In genomic region chr13:105153955-105154354, GRCm38 (mm10) we compare ENCODE assay signal across 8 mouse cellular contexts.
DNase-seq lines count a peak whose midpoint lies in the region; ATAC-seq and TF ChIP-seq lines count a peak whose summit lies in the region.

No protein-coding gene starts in this region.

- H3K36me3 ChIP-seq in heart, adult 2 months (ENCODE audit: control insufficient read depth, insufficient read depth, low read length): no peaks in the 10 kb centered on the region
- H3K36me3 ChIP-seq in neural tube, embryonic 14.5 days (ENCODE audit: control insufficient read depth, insufficient read depth, low read length): no peaks in the 10 kb centered on the region

- no peak overlapping the region for H3K4me3 ChIP-seq in heart, adult 2 months
- H3K4me3 ChIP-seq in neural tube, embryonic 14.5 days (ENCODE audit: low read depth, low read length): no peak overlapping the region

- no peaks in the 10 kb centered on the region for H3K9me3 ChIP-seq in neural tube, embryonic 14.5 days (ENCODE audit: control insufficient read depth, low read length)

- H3K4me2 ChIP-seq in neural tube, embryonic 14.5 days (ENCODE audit: low read depth, low read length): no peak overlapping the region

- peak; percentile 58; the same call in 1 of the 2 replicates for ATAC-seq in neural tube, embryonic 14.5 days (ENCODE audit: low read depth)
- ATAC-seq in megakaryocyte, adult 5-6 weeks (ENCODE audit: poor library complexity, severe bottlenecking): peak; percentile 73

- no peaks in the 10 kb centered on the region for H3K4me1 ChIP-seq in heart, adult 2 months (ENCODE audit: control insufficient read depth, insufficient read depth, low read length)
- H3K4me1 ChIP-seq in neural tube, embryonic 14.5 days (ENCODE audit: control insufficient read depth, insufficient read depth, low read length): no peaks in the 10 kb centered on the region

- no peaks in the 10 kb centered on the region for H3K79me2 ChIP-seq in heart, adult 2 months (replicated peaks; ENCODE audit: control insufficient read depth, insufficient read depth, low read length)

- no peaks in the 10 kb centered on the region for H3K27me3 ChIP-seq in heart, adult 2 months (ENCODE audit: control insufficient read depth, insufficient read depth, low read length)
- H3K27me3 ChIP-seq in neural tube, embryonic 14.5 days (ENCODE audit: control insufficient read depth, insufficient read depth, low read length): no peaks in the 10 kb centered on the region

- no peak for DNase-seq in heart, adult 2 months
- no peak for DNase-seq in heart, adult 11 months
- no peak for DNase-seq in neural tube, embryonic 10.5 days (ENCODE audit: extremely low spot score, low spot score)
- peak; percentile 52 to 55 for DNase-seq in cerebellum, adult 18-20 months
- no peak for DNase-seq in ovary, postnatal 36 days (ENCODE audit: low spot score)
- DNase-seq in spleen, adult 12 weeks (ENCODE audit: low spot score): no peak

- TF ChIP-seq POLR2A in heart, adult 2 months (IDR thresholded peaks at IDR 0.05; ENCODE audit: insufficient read depth, low read depth, low read length): no peak

- peak; percentile 60 for TF ChIP-seq CTCF in heart, adult 2 months (IDR thresholded peaks at IDR 0.05)

- TF ChIP-seq EP300 in heart, adult 2 months (IDR thresholded peaks at IDR 0.05; ENCODE audit: insufficient read depth, low read depth, low read length): no peak

- 69% methylated on average over 4 of the region's 4 CpGs for WGBS in heart, adult 2 months
- 52% methylated on average over 4 of the region's 4 CpGs for WGBS in neural tube, embryonic 14.5 days

- H3K27ac ChIP-seq in heart, adult 2 months: no peak overlapping the region
- H3K27ac ChIP-seq in neural tube, embryonic 14.5 days (ENCODE audit: low read depth, low read length): 0 out of 2 replicates have a peak overlapping the region, but pooled peaks have one; percentile 10

- intact Hi-C loops in heart, adult 2 months (cut with DNase I): loop anchor here (2.0 kb wide), 1 partner anchor 205 kb away; no protein-coding TSS in a partner anchor

- no peak overlapping the region for H3K9ac ChIP-seq in heart, adult 2 months (ENCODE audit: low read depth, low read length)
- no peak overlapping the region for H3K9ac ChIP-seq in neural tube, embryonic 14.5 days (replicated peaks; ENCODE audit: low read depth, low read length)

Comparison
In these comparisons a context has a peak if more than half of its experiments do, and no peak if none do; other contexts are left out.
1. DNase-seq: peak in cerebellum, adult 18-20 months (2 of 2); none in heart, adult 2 months (0 of 2), heart, adult 11 months (single experiment), neural tube, embryonic 10.5 days (single experiment), ovary, postnatal 36 days (single experiment) and spleen, adult 12 weeks (single experiment).